Mouse (Mus musculus) heart, postnatal 10 days (tissue): ENCODE data around the gene Elmo1. TPM values are rescaled to one million over a fixed set of nuclear protein-coding genes. Genes with fewer than 3 reads are reported as not detected.
A peak's percentile ranks its signal among the peaks of the same experiment; 100 is the strongest.

Experiments used
- DNase-seq, 2 experiments: peaks; one replicate each; pipeline ENCODE4 v3.0.0; 2021
- intact Hi-C: fragments of 180-260 bp; cut with DNase I; formaldehyde crosslinking; loops from one replicate; pipeline ENCODE4 v1.15.1; 2025
- total RNA-seq, 2 experiments: library from RNA; stranded (reverse); gene quantifications; 2 replicates each; pipeline ENCODE4 v1.2.3; 2021

Gene Elmo1
- total RNA-seq, 2 experiments from 2014 or later = 20.2 to 20.4 TPM

- intact Hi-C loops = loop anchor here (5.0 kb wide), 1 partner anchor 34 kb away; no protein-coding TSS in a partner anchor
- peak; percentile 48 to 52 for DNase-seq
Observed at GRCm38 (mm10) chr13:20093307-20094045, 3.1 kb downstream of the Elmo1 start.

- intact Hi-C loops = loop anchor here (5.0 kb wide), 1 partner anchor 32 kb away; no protein-coding TSS in a partner anchor
- DNase-seq = no peak
Observed at GRCm38 (mm10) chr13:20094916-20095700, 4.7 kb downstream of the Elmo1 start.

GRCm38 (mm10) chr13:20097006-20097617 is 6.7 kb downstream of the Elmo1 start:
- DNase-seq = no peak
- intact Hi-C loops = no loop called here

GRCm38 (mm10) chr13:20097934-20098593 is 7.7 kb downstream of the Elmo1 start:
- intact Hi-C loops = no loop called here
- peak in 1 of 2 experiments; percentile 8 for DNase-seq

GRCm38 (mm10) chr13:20098594-20098965 is 8.2 kb downstream of the Elmo1 start:
- DNase-seq = no peak
- intact Hi-C loops = no loop called here

GRCm38 (mm10) chr13:20099546-20099945 is 9.2 kb downstream of the Elmo1 start:
- intact Hi-C loops = no loop called here

GRCm38 (mm10) chr13:20100357-20100756 is 10.0 kb downstream of the Elmo1 start:
- no peak for DNase-seq
- intact Hi-C loops = no loop called here

More at GRCm38 (mm10) chr13:20099546-20099945, 9.2 kb downstream of the Elmo1 start:
- DNase-seq = peak in 1 of 2 experiments; percentile 30

GRCm38 (mm10) chr13:20101691-20102090 is 11.3 kb downstream of the Elmo1 start:
- intact Hi-C loops = no loop called here
- DNase-seq = no peak

GRCm38 (mm10) chr13:20104791-20105190 is 14.4 kb downstream of the Elmo1 start:
- intact Hi-C loops = no loop called here
- no peak for DNase-seq

- no peak for DNase-seq
- intact Hi-C loops = no loop called here
Observed at GRCm38 (mm10) chr13:20105996-20106395, 15.6 kb downstream of the Elmo1 start.

- intact Hi-C loops = no loop called here
- DNase-seq = no peak
Observed at GRCm38 (mm10) chr13:20107953-20108498, 17.6 kb downstream of the Elmo1 start.

GRCm38 (mm10) chr13:20108956-20109355 is 18.6 kb downstream of the Elmo1 start:
- intact Hi-C loops = no loop called here
- DNase-seq = no peak

GRCm38 (mm10) chr13:20109446-20109845 is 19.1 kb downstream of the Elmo1 start:
- intact Hi-C loops = no loop called here

GRCm38 (mm10) chr13:20109987-20110680 is 19.7 kb downstream of the Elmo1 start:
- DNase-seq = no peak
- intact Hi-C loops = no loop called here

More at GRCm38 (mm10) chr13:20109446-20109845, 19.1 kb downstream of the Elmo1 start:
- DNase-seq = no peak

- no peak for DNase-seq
- intact Hi-C loops = no loop called here
Observed at GRCm38 (mm10) chr13:20111256-20111800, 20.9 kb downstream of the Elmo1 start.

GRCm38 (mm10) chr13:20115131-20115907 is 24.9 kb downstream of the Elmo1 start:
- intact Hi-C loops = no loop called here
- DNase-seq = no peak

- intact Hi-C loops = no loop called here
- no peak for DNase-seq
Observed at GRCm38 (mm10) chr13:20116019-20116418, 25.6 kb downstream of the Elmo1 start.

GRCm38 (mm10) chr13:20116868-20117510 is 26.6 kb downstream of the Elmo1 start:
- intact Hi-C loops = no loop called here
- DNase-seq = peak in 1 of 2 experiments; percentile 43
